Mouse (Mus musculus) bone marrow, adult 2 months (tissue): ENCODE measurements around the gene Kctd8. TPM values are rescaled to one million over a fixed set of nuclear protein-coding genes. Genes with fewer than 3 reads are reported as not detected.

Experiments
- H3K27ac ChIP-seq: fragments of 200-500 bp; 2 replicates; pipeline ENCODE4 v1.5.1; 2012; ENCODE audit warnings: low read depth, mild to moderate bottlenecking, control low read depth, inconsistent platforms, low read length; ENCODE audit not compliant: control insufficient read depth, poor library complexity, insufficient read depth
- H3K4me1 ChIP-seq: fragments of 200-500 bp; 2 replicates; pipeline ENCODE4 v1.6.1; 2011; ENCODE audit warnings: low read length; ENCODE audit not compliant: control insufficient read depth, insufficient read depth
- H3K4me3 ChIP-seq: fragments of 200-500 bp; replicated peaks from 2 replicates; pipeline ENCODE3; 2011; ENCODE audit warnings: mild to moderate bottlenecking, low read depth, low read length, control low read depth; ENCODE audit not compliant: control insufficient read depth
- CTCF ChIP-seq: fragments of 200-500 bp; IDR thresholded peaks from 2 replicates; pipeline ENCODE4 v1.5.1; 2011; ENCODE audit warnings: low read length, control low read depth; ENCODE audit not compliant: control insufficient read depth, insufficient read depth
- POLR2A ChIP-seq: fragments of 200-500 bp; IDR thresholded peaks from 2 replicates; pipeline ENCODE4 v1.6.1; 2011; ENCODE audit warnings: low read depth, mild to moderate bottlenecking, control low read depth, low read length, borderline replicate concordance; ENCODE audit not compliant: control insufficient read depth
- polyA plus RNA-seq: library from polyadenylated mRNA; stranded (reverse); fragments of >200 nt; gene quantifications from 2 replicates; pipeline ENCODE4 v1.2.4, GENCODE M21; 2011; ENCODE audit warnings: low replicate concordance; ENCODE audit not compliant: missing spikeins, insufficient read depth, insufficient read length

Gene Kctd8
- polyA plus RNA-seq, 1 experiment: not detected

GRCm38 (mm10) chr5:69088912-69089311, 252.6 kb downstream of the Kctd8 start:
- Histone ChIP-seq H3K4me3 (no peak overlapping the region), H3K27ac (no peak overlapping the region), H3K4me1 (no peaks in the 10 kb centered on the region)
- TF ChIP-seq CTCF: no peak
- no peak for TF ChIP-seq POLR2A

Other genes with a start within 250 kb of the Kctd8 start
- gene Yipf7, start 201.0 kb upstream of the Kctd8 start, polyA plus RNA-seq: 4.0 TPM in 1 of 2 replicates, not detected in the other
- gene Guf1, start 215.2 kb upstream of the Kctd8 start, polyA plus RNA-seq: 10.4 and 13.1 TPM in 2 replicates